Mouse (Mus musculus): ENCODE measurements around the gene Zfp1.

DNA sequence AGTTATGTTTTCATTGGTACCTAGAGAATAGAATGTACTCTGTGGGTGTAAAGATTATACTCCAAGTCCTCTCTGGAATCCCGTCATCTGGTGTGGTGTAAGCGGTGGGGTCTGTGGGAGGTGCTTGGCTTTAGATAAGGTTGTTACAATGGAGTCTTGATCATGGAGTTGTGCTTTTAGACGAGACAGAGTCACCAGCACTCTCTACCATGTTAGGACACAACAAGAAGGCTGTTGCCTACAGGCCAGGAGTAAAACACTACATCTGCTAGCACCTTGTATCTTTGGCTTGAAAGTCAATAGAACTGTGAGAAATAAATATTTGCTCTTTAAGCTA, 46.7 kb upstream of the Zfp1 start:
- no peak for TF ChIP-seq CTCF (IDR thresholded peaks at IDR 0.05; ENCODE audit: control insufficient read depth, insufficient read depth, low read length)
- TF ChIP-seq POLR2A (IDR thresholded peaks at IDR 0.05; ENCODE audit: borderline replicate concordance, control insufficient read depth, low read depth, low read length) = no peak

Measured in bone marrow, adult 2 months (tissue).